Mouse (Mus musculus) stomach, embryonic 15.5 days (tissue): ENCODE results near the gene Cnnm3. TPM values are rescaled to one million over a fixed set of nuclear protein-coding genes. Genes with fewer than 3 reads are reported as not detected.

Source experiments
- ATAC-seq: fragments of 200-750 bp; cut with Nextera tagmentation; 2 replicates; pipeline ENCODE4 v1.8.0; 2017; ENCODE audit warnings: low read depth, moderate number of reproducible peaks, moderate TSS enrichment; ENCODE audit not compliant: insufficient read depth, low FRiP score
- H3K27ac ChIP-seq: fragments of 300-500 bp; sonication (generic); 2 replicates; pipeline ENCODE4 v1.5.1; 2015; ENCODE audit warnings: mild to moderate bottlenecking, inconsistent platforms
- H3K27me3 ChIP-seq: fragments of 300-500 bp; sonication (generic); replicated peaks from 2 replicates; pipeline ENCODE4 v1.6.1; 2015; ENCODE audit warnings: inconsistent platforms
- H3K36me3 ChIP-seq: fragments of 300-500 bp; sonication (generic); 2 replicates; pipeline ENCODE4 v1.6.1; 2015; ENCODE audit warnings: inconsistent platforms
- H3K4me1 ChIP-seq: fragments of 300-500 bp; sonication (generic); 2 replicates; pipeline ENCODE4 v1.6.1; 2015; ENCODE audit warnings: inconsistent platforms
- H3K4me2 ChIP-seq: fragments of 300-500 bp; sonication (generic); 2 replicates; pipeline ENCODE4 v1.6.1; 2015; ENCODE audit warnings: mild to moderate bottlenecking, inconsistent platforms
- H3K4me3 ChIP-seq: fragments of 300-500 bp; sonication (generic); replicated peaks from 2 replicates; pipeline ENCODE4 v1.5.1; 2015; ENCODE audit warnings: inconsistent platforms
- H3K9ac ChIP-seq: fragments of 300-500 bp; sonication (generic); 2 replicates; pipeline ENCODE4 v1.6.1; 2015; ENCODE audit warnings: inconsistent platforms
- H3K9me3 ChIP-seq: fragments of 300-500 bp; sonication (generic); 2 replicates; pipeline ENCODE4 v1.6.1; 2016; ENCODE audit warnings: inconsistent platforms
- WGBS: fragments of 180-500 bp; shearing (Covaris S2); methylation state at CpG from one replicate; pipeline ENCODE4 v1.1.7; 2015; 5-methylcytosine and 5-hydroxymethylcytosine counted together
- polyA plus RNA-seq: library from polyadenylated mRNA; unstranded; fragments of >200 nt; fragmentation: Nextera tagmentation; extraction: Ambion mirVana; gene quantifications from 2 replicates; pipeline ENCODE4 v1.2.1, GENCODE M21; 2015

The Cnnm3 gene
- polyA plus RNA-seq, 1 experiment from 2014 or later: 3.6 TPM

DNA sequence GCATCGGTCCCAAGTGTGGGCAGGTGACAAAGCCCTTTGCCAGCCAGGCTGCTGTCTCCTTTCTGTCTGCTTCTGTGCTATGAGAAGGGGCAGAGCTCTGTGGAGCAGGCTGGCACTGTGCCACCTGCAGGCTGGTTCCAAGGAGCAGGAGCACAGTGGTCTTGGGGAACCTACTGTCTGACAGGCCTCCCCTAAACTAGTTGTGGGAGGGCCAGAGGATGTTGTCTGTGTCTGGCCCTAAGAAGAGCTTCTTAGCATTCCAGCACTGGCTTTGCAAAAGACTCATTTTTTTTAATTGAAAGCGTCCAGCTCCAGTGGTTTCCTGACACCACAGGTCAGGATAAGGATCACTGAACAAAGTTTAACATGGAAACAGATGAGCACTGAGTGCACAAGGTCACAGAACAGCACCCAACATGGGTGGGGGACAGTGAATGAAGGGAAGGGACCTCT, 33.3 kb upstream of the Cnnm3 start:
- no peaks in the 10 kb centered on the region for H3K9me3 ChIP-seq
- H3K9ac ChIP-seq: no peak overlapping the region
- H3K4me2 ChIP-seq: no peak overlapping the region
- no peaks in the 10 kb centered on the region for H3K27me3 ChIP-seq
- no peak overlapping the region for H3K27ac ChIP-seq
- peaks cover 38% of the 10 kb centered on the region for H3K4me1 ChIP-seq
- ATAC-seq: no peak
- H3K4me3 ChIP-seq: no peak overlapping the region
- 59% methylated on average over 2 of the region's 2 CpGs for WGBS
- no peaks in the 10 kb centered on the region for H3K36me3 ChIP-seq

DNA sequence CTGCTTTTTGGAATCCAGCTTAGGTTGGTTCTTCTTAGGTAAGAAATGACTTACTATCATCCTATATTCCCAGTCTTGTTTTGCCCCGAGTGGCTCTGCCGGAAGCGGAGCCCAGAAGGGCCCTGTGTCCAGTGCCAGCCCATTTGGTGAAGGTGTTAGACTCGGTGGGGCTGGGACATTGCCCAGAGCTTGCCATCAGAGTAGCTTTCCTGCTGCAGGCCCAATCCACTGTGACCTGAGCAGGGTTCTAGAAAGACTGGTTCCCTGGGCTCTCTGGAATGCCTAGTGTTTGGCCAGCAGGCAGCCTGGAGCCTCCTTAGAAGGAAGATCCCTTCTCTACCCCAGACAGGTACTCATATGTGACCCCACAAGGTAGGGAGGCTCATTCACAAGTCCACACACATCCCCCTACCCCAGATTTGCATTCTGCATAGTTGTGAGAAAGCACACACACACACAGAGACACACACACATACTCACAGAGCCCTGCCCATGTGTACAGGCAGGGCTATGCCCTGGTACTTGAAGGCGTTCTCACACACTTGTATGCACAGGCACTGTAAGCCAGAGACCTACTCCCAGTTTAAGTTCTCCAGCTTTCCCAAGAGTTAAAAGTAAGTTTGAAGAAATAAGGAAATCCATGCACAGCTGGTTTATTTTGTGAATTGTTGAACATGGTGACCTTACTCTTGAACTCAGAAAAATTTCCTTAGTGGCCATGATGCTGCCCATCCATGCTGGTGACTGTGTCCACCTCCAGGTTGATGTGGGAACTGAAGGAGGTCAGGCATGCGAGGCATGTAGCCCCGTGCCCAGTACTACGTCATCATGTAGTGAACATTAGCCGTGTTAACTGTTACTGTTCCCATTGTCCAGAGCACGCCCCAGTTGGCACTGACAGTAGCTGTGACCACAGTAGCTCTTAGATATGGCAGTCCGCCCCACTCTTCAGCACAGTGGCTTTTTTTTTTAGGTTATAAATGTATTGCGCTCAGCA, 31.5 kb upstream of the Cnnm3 start:
- H3K4me3 ChIP-seq: no peak overlapping the region
- H3K27ac ChIP-seq: no peak overlapping the region
- peaks cover 23% of the 10 kb centered on the region for H3K4me1 ChIP-seq
- H3K4me2 ChIP-seq: no peak overlapping the region
- no peaks in the 10 kb centered on the region for H3K27me3 ChIP-seq
- no peak for ATAC-seq
- no peaks in the 10 kb centered on the region for H3K36me3 ChIP-seq
- 85% methylated on average over 12 of the region's 12 CpGs for WGBS
- no peak overlapping the region for H3K9ac ChIP-seq
- no peaks in the 10 kb centered on the region for H3K9me3 ChIP-seq

DNA sequence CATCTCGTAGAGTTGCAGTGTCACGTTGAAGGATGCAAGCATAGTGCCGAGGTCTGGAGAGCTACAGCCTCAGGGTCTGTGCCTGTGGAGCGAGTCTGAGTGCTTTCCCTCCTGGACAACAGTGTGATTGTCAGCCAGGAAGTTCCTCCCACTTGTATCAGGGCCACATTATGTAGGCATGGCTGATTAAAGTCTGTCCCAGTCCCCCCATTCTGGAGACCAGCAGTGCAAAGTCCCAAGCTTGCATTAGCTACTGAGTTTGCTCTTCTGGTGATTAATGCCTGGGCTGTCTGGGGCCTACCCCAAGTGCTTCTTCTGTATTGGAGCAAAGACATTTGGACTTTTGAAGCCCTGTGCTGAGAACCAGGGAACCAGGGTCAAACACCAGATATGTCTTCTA, 27.8 kb upstream of the Cnnm3 start:
- Histone ChIP-seq H3K36me3 (no peaks in the 10 kb centered on the region), H3K9me3 (no peaks in the 10 kb centered on the region), H3K4me1 (0 out of 2 replicates have a peak, but pooled peaks cover 2% of the 10 kb centered on the region), H3K27ac (no peak overlapping the region), H3K27me3 (no peaks in the 10 kb centered on the region), H3K4me3 (no peak overlapping the region), H3K4me2 (no peak overlapping the region), H3K9ac (no peak overlapping the region)
- no peak for ATAC-seq
- WGBS: 62% methylated on average over 4 of the region's 4 CpGs

DNA sequence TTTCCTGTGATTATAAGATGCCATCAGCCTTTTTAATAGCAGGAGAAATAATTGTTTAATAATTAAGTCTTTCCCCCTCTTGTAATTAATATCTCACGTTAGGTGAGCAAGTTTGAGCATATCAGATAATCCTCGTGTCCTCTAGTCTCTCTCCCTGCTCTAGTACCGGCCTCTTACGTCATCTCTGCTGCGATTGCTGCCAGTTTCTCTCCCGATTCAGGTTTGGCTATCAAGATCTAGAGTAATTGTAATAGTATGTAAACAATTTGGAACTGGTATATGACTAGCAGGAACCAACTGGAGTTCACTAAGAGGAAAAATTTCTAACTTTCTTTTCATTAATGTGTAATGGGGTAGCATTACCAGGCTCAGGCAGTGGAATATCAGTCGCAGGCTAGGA, 26.6 kb upstream of the Cnnm3 start:
- no peaks in the 10 kb centered on the region for H3K27me3 ChIP-seq
- H3K9me3 ChIP-seq: no peaks in the 10 kb centered on the region
- H3K36me3 ChIP-seq: no peaks in the 10 kb centered on the region
- no peak overlapping the region for H3K4me3 ChIP-seq
- no peak overlapping the region for H3K4me2 ChIP-seq
- no peak for ATAC-seq
- no peaks in the 10 kb centered on the region for H3K4me1 ChIP-seq
- WGBS: 43% methylated on average over 7 of the region's 7 CpGs
- no peak overlapping the region for H3K27ac ChIP-seq
- no peak overlapping the region for H3K9ac ChIP-seq

DNA sequence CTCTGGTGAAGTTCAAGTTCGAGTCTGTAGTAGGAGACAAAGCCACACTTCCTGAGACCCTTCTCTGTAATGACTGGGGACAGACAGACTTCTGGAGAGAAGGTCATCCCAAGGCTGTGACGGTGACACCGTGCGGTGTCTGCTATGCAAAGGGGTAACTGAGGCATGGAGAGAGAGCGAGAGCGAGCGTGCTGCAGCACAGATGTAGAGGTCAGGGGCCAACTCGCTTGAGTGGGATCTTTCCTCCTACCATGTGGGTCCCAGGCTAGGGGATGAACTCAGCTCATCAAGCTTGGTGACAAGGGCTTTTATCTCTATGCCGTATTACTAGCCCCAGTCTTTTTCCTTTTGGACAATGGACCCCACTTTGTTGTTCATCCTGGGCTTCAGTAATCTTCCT, 24.6 kb upstream of the Cnnm3 start:
- Histone ChIP-seq H3K9me3 (no peaks in the 10 kb centered on the region), H3K27me3 (no peaks in the 10 kb centered on the region), H3K4me3 (no peak overlapping the region), H3K4me1 (peaks cover 2% of the 10 kb centered on the region; the same call in 1 of the 2 replicates), H3K36me3 (no peaks in the 10 kb centered on the region), H3K4me2 (no peak overlapping the region), H3K9ac (no peak overlapping the region), H3K27ac (no peak overlapping the region)
- WGBS: 86% methylated on average over 9 of the region's 9 CpGs
- no peak for ATAC-seq

DNA sequence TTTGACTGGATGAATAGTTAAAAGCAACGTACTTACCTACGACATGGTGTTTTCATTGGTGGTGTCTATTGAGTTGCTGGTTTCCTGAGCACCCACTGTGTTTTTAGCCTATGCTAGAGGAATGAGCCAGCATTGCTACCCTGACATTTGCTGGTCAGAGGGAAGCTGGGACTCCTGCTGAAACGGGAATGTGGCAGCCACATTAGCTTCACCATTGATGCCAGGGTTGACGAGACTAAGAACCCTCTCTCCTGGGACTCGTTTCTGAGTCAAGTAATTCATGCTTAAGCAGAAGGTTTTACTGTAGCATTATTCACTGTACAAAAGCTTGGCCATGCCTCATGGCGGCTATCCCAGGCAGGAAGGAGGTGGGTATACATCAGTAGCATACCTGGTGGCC, 22.0 kb upstream of the Cnnm3 start:
- Histone ChIP-seq H3K9me3 (no peaks in the 10 kb centered on the region), H3K27ac (no peak overlapping the region), H3K27me3 (no peaks in the 10 kb centered on the region), H3K9ac (no peak overlapping the region), H3K4me2 (no peak overlapping the region), H3K4me3 (no peak overlapping the region), H3K4me1 (peaks cover 7% of the 10 kb centered on the region; the same call in 1 of the 2 replicates), H3K36me3 (no peaks in the 10 kb centered on the region)
- WGBS: 79% methylated on average over 6 of the region's 6 CpGs
- ATAC-seq: no peak

DNA sequence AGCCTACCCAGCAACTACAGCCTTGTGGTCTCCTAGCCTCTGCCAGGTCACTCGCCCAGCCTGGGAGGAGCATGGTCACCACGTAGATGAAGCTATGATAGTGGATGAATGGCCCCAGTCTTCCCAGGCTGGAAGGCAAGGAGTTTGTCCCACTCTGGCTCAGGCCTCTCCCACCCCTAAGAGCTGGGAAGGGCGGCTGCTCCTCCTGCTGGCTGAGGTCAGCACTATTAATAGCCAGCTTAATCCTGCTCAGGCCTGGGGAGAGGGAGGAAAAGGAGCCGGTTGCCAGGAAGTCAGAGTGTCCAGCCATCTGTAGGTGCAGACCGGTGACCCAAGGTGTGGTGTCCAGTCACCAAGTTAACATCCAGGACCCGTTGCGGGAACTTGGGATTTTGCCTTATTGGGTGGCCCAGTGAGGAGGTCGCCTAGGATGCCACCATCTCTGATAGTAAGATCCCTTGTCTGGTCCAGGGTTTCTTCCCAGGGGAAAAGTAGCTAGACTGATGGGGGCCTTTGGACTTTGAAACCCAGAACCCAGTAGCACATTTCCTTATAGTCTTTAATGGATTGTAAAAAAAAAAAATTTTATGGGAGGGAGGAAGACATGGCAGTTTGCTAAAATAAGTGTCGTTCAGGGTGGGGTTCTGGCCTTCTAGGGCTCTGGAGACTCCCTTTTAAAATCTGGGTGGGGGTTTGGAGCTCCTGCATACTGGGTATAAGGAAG, 19.1 kb upstream of the Cnnm3 start:
- H3K9ac ChIP-seq: no peak overlapping the region
- H3K27ac ChIP-seq: no peak overlapping the region
- H3K9me3 ChIP-seq: no peaks in the 10 kb centered on the region
- ATAC-seq: peak; percentile 88
- no peak overlapping the region for H3K4me2 ChIP-seq
- H3K27me3 ChIP-seq: no peaks in the 10 kb centered on the region
- H3K4me3 ChIP-seq: no peak overlapping the region
- H3K36me3 ChIP-seq: no peaks in the 10 kb centered on the region
- 40% methylated on average over 9 of the region's 9 CpGs for WGBS
- peaks cover 7% of the 10 kb centered on the region; the same call in 1 of the 2 replicates for H3K4me1 ChIP-seq

DNA sequence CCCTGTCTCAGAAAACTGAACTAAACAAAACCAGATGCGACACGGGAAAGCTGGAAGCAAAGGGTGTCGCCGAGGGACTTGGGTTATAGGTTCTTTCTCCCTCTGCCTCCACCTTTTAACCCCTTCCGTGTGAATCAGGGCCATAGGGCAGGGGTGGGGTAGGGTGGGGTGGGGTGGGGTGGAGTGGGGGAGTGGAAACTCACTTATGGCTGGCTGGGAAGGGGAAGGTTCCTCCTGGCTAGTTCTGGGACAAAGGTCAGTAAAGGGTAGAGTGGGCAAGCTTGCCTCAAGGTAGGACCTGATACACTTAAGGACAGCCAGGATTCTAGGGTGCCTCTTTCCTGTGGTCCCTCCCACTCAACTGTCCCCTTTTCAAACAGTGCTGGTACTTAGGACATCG, 18.4 kb upstream of the Cnnm3 start:
- WGBS: 63% methylated on average over 6 of the region's 6 CpGs
- ATAC-seq: no peak
- Histone ChIP-seq H3K4me1 (peaks cover 7% of the 10 kb centered on the region; the same call in 1 of the 2 replicates), H3K27ac (no peak overlapping the region), H3K9me3 (no peaks in the 10 kb centered on the region), H3K4me2 (no peak overlapping the region), H3K27me3 (no peaks in the 10 kb centered on the region), H3K4me3 (no peak overlapping the region), H3K36me3 (0 out of 2 replicates have a peak, but pooled peaks cover 1% of the 10 kb centered on the region), H3K9ac (no peak overlapping the region)

DNA sequence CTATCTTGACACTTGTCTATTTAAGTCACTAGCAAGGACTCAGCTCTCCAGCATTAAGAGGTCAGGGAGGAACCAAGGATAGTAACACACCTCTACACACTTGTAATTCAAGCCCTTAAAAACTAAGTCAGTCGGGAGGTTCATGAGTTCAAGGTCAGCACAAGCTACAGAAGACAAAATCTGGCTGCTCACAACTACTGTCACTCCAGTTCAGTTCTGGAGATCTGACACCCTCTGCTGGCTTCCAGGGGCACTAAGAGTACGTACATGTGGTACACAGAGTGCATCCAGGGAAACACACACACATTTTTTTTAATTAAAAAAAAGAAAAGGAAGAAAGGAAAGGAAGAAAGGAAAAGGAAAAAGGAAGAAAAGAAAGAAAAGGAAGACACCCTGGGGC, 14.9 kb upstream of the Cnnm3 start:
- no peak for ATAC-seq
- no peak overlapping the region for H3K4me2 ChIP-seq
- WGBS: 35% methylated on average over 2 of the region's 2 CpGs
- peaks cover 5% of the 10 kb centered on the region; the same call in 1 of the 2 replicates for H3K36me3 ChIP-seq
- no peak overlapping the region for H3K9ac ChIP-seq
- H3K27ac ChIP-seq: no peak overlapping the region
- H3K9me3 ChIP-seq: no peaks in the 10 kb centered on the region
- peaks cover 7% of the 10 kb centered on the region; the same call in 1 of the 2 replicates for H3K4me1 ChIP-seq
- no peak overlapping the region for H3K4me3 ChIP-seq
- no peaks in the 10 kb centered on the region for H3K27me3 ChIP-seq

DNA sequence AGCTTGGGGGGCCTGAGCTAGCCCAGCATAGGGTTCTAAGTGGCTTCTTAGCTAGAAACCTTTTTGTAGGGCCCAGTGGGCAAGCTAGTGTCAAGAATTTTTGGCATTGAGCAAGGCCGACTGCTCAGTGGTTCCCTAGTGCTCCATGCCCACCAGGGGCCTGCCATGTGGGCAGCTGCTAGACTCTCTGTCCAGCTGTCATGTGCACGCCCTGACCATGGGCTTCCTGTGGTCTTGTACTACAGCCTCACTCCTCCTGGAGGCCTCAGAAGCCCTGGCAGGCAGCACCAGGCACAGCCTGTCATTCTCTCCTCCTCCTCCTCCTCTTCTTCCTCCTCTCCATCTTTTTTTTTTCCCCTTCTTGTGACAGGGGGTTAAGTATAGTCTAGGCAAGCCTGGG, 14.4 kb upstream of the Cnnm3 start:
- H3K9me3 ChIP-seq: no peaks in the 10 kb centered on the region
- H3K27me3 ChIP-seq: no peaks in the 10 kb centered on the region
- peaks cover 5% of the 10 kb centered on the region; the same call in 1 of the 2 replicates for H3K36me3 ChIP-seq
- peaks cover 3% of the 10 kb centered on the region; the same call in 1 of the 2 replicates for H3K4me1 ChIP-seq
- H3K4me2 ChIP-seq: no peak overlapping the region
- no peak overlapping the region; the same call in 1 of the 2 replicates for H3K9ac ChIP-seq
- no peak overlapping the region for H3K4me3 ChIP-seq
- 70% methylated on average over 2 of the region's 2 CpGs for WGBS
- H3K27ac ChIP-seq: no peak overlapping the region
- ATAC-seq: no peak

DNA sequence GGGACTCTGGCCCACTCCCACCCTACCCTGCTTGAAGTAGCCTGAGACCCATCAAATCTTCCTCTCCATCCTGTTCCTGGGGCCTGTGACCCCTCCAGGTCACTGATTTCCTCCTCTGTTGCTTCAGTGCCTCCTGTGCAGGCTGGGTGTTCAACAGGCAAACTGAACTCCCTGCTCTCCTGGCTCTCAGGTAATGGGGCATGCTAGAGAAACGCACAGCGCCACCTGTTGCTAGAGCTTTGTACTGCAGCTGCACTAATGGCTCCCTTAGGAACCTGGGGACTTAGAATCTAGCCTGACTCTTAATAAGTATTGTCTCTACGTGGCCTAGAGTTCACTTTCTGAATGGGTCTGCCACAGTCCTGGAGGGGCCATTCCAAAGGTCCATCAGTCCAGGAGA, 10.4 kb upstream of the Cnnm3 start:
- no peak for ATAC-seq
- H3K27ac ChIP-seq: no peak overlapping the region
- H3K36me3 ChIP-seq: peaks cover 5% of the 10 kb centered on the region; the same call in 1 of the 2 replicates
- H3K4me3 ChIP-seq: no peak overlapping the region
- H3K27me3 ChIP-seq: no peaks in the 10 kb centered on the region
- 7% methylated on average over 3 of the region's 3 CpGs for WGBS
- H3K9me3 ChIP-seq: no peaks in the 10 kb centered on the region
- H3K4me1 ChIP-seq: no peaks in the 10 kb centered on the region
- H3K9ac ChIP-seq: no peak overlapping the region
- no peak overlapping the region for H3K4me2 ChIP-seq

DNA sequence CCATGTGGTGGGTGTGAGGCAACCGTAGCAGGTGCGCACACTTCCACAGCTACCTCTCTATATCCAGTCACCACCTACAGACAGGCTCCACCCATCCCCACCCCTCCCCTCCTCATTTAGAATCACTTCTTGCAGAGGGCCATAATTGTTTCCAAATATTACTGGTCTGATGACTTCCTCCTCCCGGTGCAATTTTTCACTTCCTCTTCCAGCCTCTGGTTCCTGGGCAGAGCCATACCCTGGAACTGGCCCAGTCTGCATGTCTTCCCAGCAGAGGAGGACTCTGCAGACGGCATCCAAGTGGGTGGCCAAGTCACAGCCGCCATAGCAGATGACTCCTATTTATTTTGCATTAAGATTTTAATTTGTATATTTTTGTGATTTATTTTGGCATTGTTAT, 3.4 kb upstream of the Cnnm3 start:
- no peak for ATAC-seq
- Histone ChIP-seq H3K36me3 (no peaks in the 10 kb centered on the region), H3K27ac (no peak overlapping the region), H3K4me2 (no peak overlapping the region), H3K4me1 (peaks cover 6% of the 10 kb centered on the region; the same call in 1 of the 2 replicates), H3K4me3 (no peak overlapping the region), H3K9ac (no peak overlapping the region), H3K27me3 (no peaks in the 10 kb centered on the region), H3K9me3 (no peaks in the 10 kb centered on the region)
- 78% methylated on average over 5 of the region's 5 CpGs for WGBS
